In genomic region chr8:11094516-11094915, GRCm38 (mm10) we compare ENCODE assay signal across 26 mouse cellular contexts.
A peak's percentile ranks its signal among the peaks of the same experiment; 100 is the strongest.
DNase-seq lines count a peak whose midpoint lies in the region; ATAC-seq lines count a peak whose summit lies in the region.
"Had no signal": no experiment of that assay in that cellular context is flagged by ENCODE, and none has a peak within 500 bp of the region (broad histone marks: within the 10 kb centered on the region; RNA-seq: fewer than 3 reads in every experiment).

No protein-coding gene starts in this region.

- peaks cover 9% of the 10 kb centered on the region for H3K27me3 ChIP-seq in megakaryocyte, embryonic 14.5 days (replicated peaks)
- no peaks in the 10 kb centered on the region for H3K27me3 ChIP-seq in midbrain, embryonic 14.5 days (ENCODE audit: control insufficient read depth, insufficient read depth, low read length)
- H3K27me3 ChIP-seq: embryonic facial prominence, embryonic 13.5 days; forebrain, embryonic 15.5 days; heart, embryonic 12.5 days; heart, embryonic 15.5 days; hindbrain, embryonic 13.5 days; intestine, embryonic 15.5 days; Patski had no signal

- no peaks in the 10 kb centered on the region for H3K9me3 ChIP-seq in megakaryocyte, embryonic 14.5 days
- H3K9me3 ChIP-seq in midbrain, embryonic 14.5 days (ENCODE audit: control insufficient read depth, low read length): no peaks in the 10 kb centered on the region
- H3K9me3 ChIP-seq: embryonic facial prominence, embryonic 13.5 days; forebrain, embryonic 12.5 days; forebrain, embryonic 15.5 days; heart, embryonic 12.5 days; heart, embryonic 15.5 days; hindbrain, embryonic 10.5 days; hindbrain, embryonic 13.5 days; intestine, embryonic 15.5 days had no signal

- H3K27ac ChIP-seq in midbrain, embryonic 14.5 days (replicated peaks; ENCODE audit: low read depth, low read length): no peak overlapping the region
- H3K27ac ChIP-seq: embryonic facial prominence, embryonic 13.5 days; forebrain, embryonic 12.5 days; forebrain, embryonic 15.5 days; heart, embryonic 15.5 days; hindbrain, embryonic 10.5 days; hindbrain, embryonic 13.5 days; intestine, embryonic 15.5 days had no signal

- H3K9ac ChIP-seq in midbrain, embryonic 14.5 days (replicated peaks; ENCODE audit: low read length): no peak overlapping the region
- H3K9ac ChIP-seq: embryonic facial prominence, embryonic 13.5 days; forebrain, embryonic 12.5 days; forebrain, embryonic 15.5 days; heart, embryonic 12.5 days; heart, embryonic 15.5 days; hindbrain, embryonic 13.5 days; intestine, embryonic 15.5 days had no signal

- peaks cover 93% of the 10 kb centered on the region for H3K4me1 ChIP-seq in megakaryocyte, embryonic 14.5 days
- H3K4me1 ChIP-seq in midbrain, embryonic 14.5 days (ENCODE audit: control insufficient read depth, insufficient read depth, low read length): no peaks in the 10 kb centered on the region
- H3K4me1 ChIP-seq: forebrain, embryonic 12.5 days; forebrain, embryonic 15.5 days; intestine, embryonic 15.5 days had no signal

- peak overlapping the region; percentile 60 for H3K4me3 ChIP-seq in megakaryocyte, embryonic 14.5 days (replicated peaks)
- H3K4me3 ChIP-seq in midbrain, embryonic 14.5 days (replicated peaks; ENCODE audit: low read depth, low read length): no peak overlapping the region
- H3K4me3 ChIP-seq: embryonic facial prominence, embryonic 13.5 days; erythroblast, embryonic 14.5 days; forebrain, embryonic 12.5 days; forebrain, embryonic 15.5 days; heart, embryonic 12.5 days; heart, embryonic 15.5 days; hindbrain, embryonic 10.5 days; hindbrain, embryonic 13.5 days; intestine, embryonic 15.5 days had no signal

- 72% methylated on average over 8 of the region's 8 CpGs for WGBS in midbrain, embryonic 14.5 days

- no peaks in the 10 kb centered on the region for H3K36me3 ChIP-seq in megakaryocyte, embryonic 14.5 days (replicated peaks; ENCODE audit: low read length)
- no peaks in the 10 kb centered on the region for H3K36me3 ChIP-seq in midbrain, embryonic 14.5 days (ENCODE audit: control insufficient read depth, insufficient read depth, low read length)
- H3K36me3 ChIP-seq: embryonic facial prominence, embryonic 13.5 days; forebrain, embryonic 12.5 days; forebrain, embryonic 15.5 days; heart, embryonic 12.5 days; heart, embryonic 15.5 days; hindbrain, embryonic 10.5 days; hindbrain, embryonic 13.5 days; intestine, embryonic 15.5 days had no signal

- ATAC-seq in megakaryocyte, adult 5-6 weeks (ENCODE audit: poor library complexity, severe bottlenecking): no peak
- ATAC-seq in midbrain, embryonic 14.5 days (ENCODE audit: low FRiP score, low TSS enrichment): no peak
- ATAC-seq: CD4-positive, CD25-positive, alpha-beta regulatory T cell, adult 4 months; forebrain, embryonic 15.5 days; hindbrain, embryonic 16.5 days; intestine, embryonic 15.5 days; Patski had no signal

- peak; percentile 16 for DNase-seq in 416B (ENCODE audit: low read depth)
- DNase-seq in Muller cell, postnatal 12 days (ENCODE audit: inconsistent ontology term): peak; percentile 26
- no peak for DNase-seq in midbrain, embryonic 14.5 days
- no peak for DNase-seq in gastrocnemius, postnatal 4 days (ENCODE audit: low spot score in 2 of 2)
- DNase-seq: adrenal gland, postnatal 10 days; adrenal gland, postnatal 36 days; cerebellum, adult 18-20 months; cerebellum, adult 9-10 months; cerebellum, postnatal 14 days; gastrocnemius, postnatal 25 days; heart, postnatal 10 days; heart, postnatal 36 days had no signal

- H3K4me2 ChIP-seq in midbrain, embryonic 14.5 days (ENCODE audit: low read length): no peak overlapping the region
- H3K4me2 ChIP-seq: embryonic facial prominence, embryonic 13.5 days; forebrain, embryonic 12.5 days; forebrain, embryonic 15.5 days; heart, embryonic 12.5 days; heart, embryonic 15.5 days; hindbrain, embryonic 13.5 days; intestine, embryonic 15.5 days had no signal

Comparison
In these comparisons a context has a peak if more than half of its experiments do, and no peak if none do; other contexts are left out.
1. DNase-seq: peak in 416B (single experiment) and Muller cell, postnatal 12 days (single experiment); none in midbrain, embryonic 14.5 days (single experiment) and gastrocnemius, postnatal 4 days (0 of 2).